Mouse (Mus musculus): Measurements from ENCODE around the gene Ap1m1. TPM values are rescaled to one million over a fixed set of nuclear protein-coding genes. Genes with fewer than 3 reads are reported as not detected.
A peak's percentile ranks its signal among the peaks of the same experiment; 100 is the strongest.

Gene Ap1m1
- total RNA-seq, 2 experiments from 2014 or later = 74.5 to 94.0 TPM

- DNase-seq = no peak
Observed at GRCm38 (mm10) chr8:72295125-72295524, 55.3 kb downstream of the Ap1m1 start.

- DNase-seq = peak; percentile 41 to 51
Observed at GRCm38 (mm10) chr8:72295679-72296078, 55.9 kb downstream of the Ap1m1 start.

DNA sequence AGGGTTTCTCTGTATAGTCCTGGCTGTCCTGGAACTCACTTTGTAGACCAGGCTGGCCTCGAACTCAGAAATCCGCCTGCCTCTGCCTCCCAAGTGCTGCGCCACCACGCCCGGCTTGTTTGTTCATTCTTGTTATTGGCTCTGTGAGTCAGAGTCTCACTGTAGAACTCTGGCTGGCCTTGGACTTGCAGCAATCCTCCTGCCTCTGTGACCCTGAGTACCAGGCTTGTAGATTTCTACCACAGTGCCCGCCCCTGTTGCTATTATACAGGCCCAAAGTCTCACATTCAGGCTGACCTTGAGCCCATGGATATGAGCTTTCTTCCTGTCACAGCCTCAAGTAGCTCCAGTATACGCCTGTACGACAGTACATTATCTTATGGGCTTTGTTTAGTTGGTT lies 56.7 kb downstream of the Ap1m1 start:
- no peak for DNase-seq

DNA sequence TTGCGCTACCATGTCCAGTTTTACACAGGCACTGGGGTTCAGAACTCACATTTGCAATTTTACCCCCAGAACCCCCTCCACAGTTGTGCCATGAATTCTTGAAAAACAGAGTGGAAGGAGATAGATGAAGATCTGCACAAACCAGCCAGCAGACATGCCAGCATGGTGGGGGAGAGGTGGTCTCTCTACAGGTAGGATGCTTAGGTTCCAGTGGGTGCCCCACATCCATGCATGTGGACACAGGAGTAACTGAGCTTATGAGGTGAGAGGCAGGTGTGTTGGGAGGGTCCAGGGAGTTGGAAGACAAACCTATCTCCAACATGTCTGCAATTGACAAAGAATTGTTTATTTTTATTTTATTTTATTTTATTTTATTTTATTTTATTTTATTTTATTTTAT lies 59.1 kb downstream of the Ap1m1 start:
- no peak for DNase-seq

- DNase-seq = no peak
Observed at GRCm38 (mm10) chr8:72300654-72301400, 61.0 kb downstream of the Ap1m1 start.

- no peak for DNase-seq
Observed at GRCm38 (mm10) chr8:72301497-72301896, 61.7 kb downstream of the Ap1m1 start.

DNA sequence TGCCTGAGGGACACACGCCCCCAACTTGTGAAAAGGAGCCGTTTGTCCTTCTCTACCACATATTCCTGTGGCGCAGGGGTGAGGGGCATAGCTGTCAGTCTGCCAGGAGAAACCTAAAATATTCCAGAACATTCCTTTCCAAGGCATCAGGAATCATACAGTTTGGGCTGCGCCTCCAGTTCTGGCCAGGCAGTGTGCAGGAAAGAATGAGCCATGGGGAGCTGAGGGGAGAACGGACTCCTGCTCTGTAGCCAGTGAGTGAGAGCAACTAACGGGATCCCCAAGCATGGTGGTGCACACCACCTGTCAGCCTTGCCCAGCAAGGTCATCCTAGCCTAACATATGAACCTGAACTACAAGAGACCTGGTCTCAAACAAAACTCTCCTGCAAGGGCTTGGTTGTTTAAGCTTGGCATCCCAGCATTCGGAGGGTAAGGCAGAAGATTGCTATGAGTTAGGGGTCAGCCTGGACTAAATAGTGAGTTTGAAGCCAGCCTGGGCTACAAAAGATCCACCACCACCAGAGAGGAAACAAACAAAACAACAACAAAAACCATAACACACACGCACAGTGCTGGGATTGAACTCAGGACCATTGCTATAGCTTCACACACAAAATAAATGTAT lies 63.3 kb downstream of the Ap1m1 start:
- no peak for DNase-seq

DNA sequence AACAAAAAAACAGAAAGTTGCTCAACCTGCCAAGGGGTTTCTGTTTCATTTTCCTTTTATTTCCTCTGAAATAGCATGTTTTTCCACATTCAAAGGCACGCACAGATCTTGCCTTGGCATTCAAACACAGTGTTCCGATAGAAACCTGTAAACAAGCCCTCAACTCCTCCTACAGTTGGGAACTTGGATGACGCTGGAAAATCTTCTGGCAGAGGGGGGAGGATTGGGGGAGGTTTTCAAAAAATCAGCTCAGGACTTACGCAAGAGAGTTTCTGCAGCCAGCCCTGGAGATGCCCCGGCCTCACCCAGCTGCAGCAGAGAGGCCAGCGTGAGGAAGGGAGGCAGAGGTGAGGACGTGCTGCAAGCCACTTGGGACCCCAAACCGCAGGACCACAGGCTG lies 63.8 kb downstream of the Ap1m1 start:
- no peak for DNase-seq

- DNase-seq = no peak
Observed at GRCm38 (mm10) chr8:72305210-72305905, 65.5 kb downstream of the Ap1m1 start, which contains the start of gene Gm10282. Gene Gm10282 (minus strand): TSS chr8:72305260.

DNA sequence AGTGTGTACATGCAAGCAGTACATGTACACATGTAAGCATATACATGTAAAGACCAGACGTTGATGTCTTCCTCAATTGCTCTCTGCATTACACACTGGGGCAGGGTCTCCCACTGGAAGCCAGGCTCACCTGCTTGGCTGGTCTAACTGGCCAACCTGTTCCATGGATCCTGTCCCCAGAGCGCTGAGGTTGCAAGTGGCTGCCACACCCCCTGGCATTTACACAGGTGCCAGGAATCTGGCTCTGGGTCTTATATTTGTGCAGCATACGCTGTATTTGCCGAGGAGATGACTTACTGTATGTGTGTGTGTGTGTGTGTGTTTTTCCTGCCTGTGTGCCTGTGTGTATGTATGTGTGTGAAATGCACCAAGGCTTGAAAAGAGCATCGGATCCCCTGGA lies 67.1 kb downstream of the Ap1m1 start:
- DNase-seq = no peak

Other genes with a start within 250 kb of the Ap1m1 start
- gene Cyp4f18, start 230.4 kb upstream of the Ap1m1 start, total RNA-seq (2021) = not detected
- not detected for gene Olfr372, start 198.8 kb upstream of the Ap1m1 start, total RNA-seq (2021)
- not detected for gene Olfr373, start 156.8 kb upstream of the Ap1m1 start, total RNA-seq (2021)
- gene Olfr374, start 133.0 kb upstream of the Ap1m1 start, total RNA-seq (2021) = not detected
- gene Tpm4, start 105.0 kb upstream of the Ap1m1 start, total RNA-seq (2021) = 10 to 100 TPM; 22.3 to 27.6 TPM
- 10 to 100 TPM; 39.2 to 41.7 TPM for gene Rab8a, start 78.8 kb upstream of the Ap1m1 start, total RNA-seq (2021)
- gene Hsh2d, start 50.4 kb upstream of the Ap1m1 start, total RNA-seq (2021) = not detected
- under 1 TPM in 1 of 2 experiments, not detected in 1; 0.48 TPM for gene Cib3, start 27.2 kb upstream of the Ap1m1 start, total RNA-seq (2021)
- not detected for gene Gm11034, start 26.4 kb upstream of the Ap1m1 start, total RNA-seq (2021)
- gene Fam32a, start 20.3 kb upstream of the Ap1m1 start, total RNA-seq (2021) = 10 to 100 TPM; 59.4 to 64.2 TPM
- 1 to 10 TPM; 7.7 to 9.7 TPM for gene Gm10282, start 65.2 kb downstream of the Ap1m1 start, total RNA-seq (2021)
- gene Klf2, start 79.0 kb downstream of the Ap1m1 start, total RNA-seq (2021) = 10 to 100 TPM; 16.4 to 18.5 TPM
- 10 to 100 TPM; 63.6 to 73.8 TPM for gene Eps15l1, start 181.4 kb downstream of the Ap1m1 start, total RNA-seq (2021)
- gene Calr3, start 203.9 kb downstream of the Ap1m1 start, total RNA-seq (2021) = 1 to 10 TPM in 1 of 2 experiments, under 1 TPM in 1; 0.32 to 1.4 TPM
- 10 to 100 TPM; 14.7 to 15.7 TPM for gene 1700030K09Rik, start 203.9 kb downstream of the Ap1m1 start, total RNA-seq (2021)
- gene Cherp, start 235.2 kb downstream of the Ap1m1 start, total RNA-seq (2021) = 10 to 100 TPM; 70.2 to 77.2 TPM

Measured in layer of hippocampus, postnatal 36 days (tissue).